Mouse (Mus musculus): ENCODE data around the gene Tifa. TPM values are rescaled to one million over a fixed set of nuclear protein-coding genes. Genes with fewer than 3 reads are reported as not detected.

Tifa gene
- 29.2 and 38.3 TPM in 2 replicates for total RNA-seq (2023)

GRCm38 (mm10) chr3:127789500-127790191 is at the start of gene Tifa:
Gene Tifa, plus strand, starts transcription at chr3:127789805.

GRCm38 (mm10) chr3:127780021-127780644 is 9.5 kb upstream of the Tifa start, which contains the start of gene Alpk1:
Gene Alpk1, minus strand, starts transcription at chr3:127780527.

GRCm38 (mm10) chr3:127837154-127837865 is 47.7 kb downstream of the Tifa start, which contains the start of gene Ap1ar:
Gene Ap1ar, minus strand, starts transcription at chr3:127837523.

Other genes starting within 250 kb of the Tifa start
- 23.7 and 27.5 TPM in 2 replicates for gene Larp7, start 236.5 kb upstream of the Tifa start, total RNA-seq (2023)
- gene Zgrf1, start 236.3 kb upstream of the Tifa start, total RNA-seq (2023) = 12.9 and 19.5 TPM in 2 replicates
- gene Neurog2, start 156.7 kb upstream of the Tifa start, total RNA-seq (2023) = not detected in 2 replicates
- gene Alpk1, start 9.3 kb upstream of the Tifa start, total RNA-seq (2023) = 42.8 and 66.2 TPM in 2 replicates
- 11.0 and 13.8 TPM in 2 replicates for gene Ap1ar, start 47.7 kb downstream of the Tifa start, total RNA-seq (2023)
- gene Fam241a, start 106.5 kb downstream of the Tifa start, total RNA-seq (2023) = 23.1 and 28.2 TPM in 2 replicates